Mouse (Mus musculus): ENCODE measurements around the gene Ddias.

Gene Ddias

DNA sequence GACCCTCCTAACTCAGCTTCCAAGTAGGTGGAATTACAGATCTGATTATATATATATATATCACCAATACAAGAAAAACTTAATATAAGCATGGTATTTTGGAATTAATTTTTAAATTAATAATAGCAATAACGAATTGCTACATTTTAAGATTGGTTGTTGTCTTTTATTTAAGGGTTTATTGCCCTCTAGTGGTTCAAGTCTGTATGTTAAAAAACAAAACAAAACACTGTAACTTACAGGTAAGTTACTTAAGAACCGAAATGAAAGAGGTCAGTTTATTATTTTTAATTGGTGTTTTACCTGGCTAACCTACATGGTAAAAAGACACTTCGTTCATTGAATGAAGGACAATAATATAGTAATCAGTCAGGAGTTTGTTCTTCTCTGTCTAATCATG is 3.9 kb downstream of the Ddias start:
- in situ Hi-C loops (cut with MboI, MseI), result loop anchor here (5.0 kb wide), 2 partner anchors 128 to 233 kb away; partner anchors contain the start of genes Ankrd42 and Rab30

GRCm38 (mm10) chr7:92866526-92866925 is 7.5 kb downstream of the Ddias start:
- in situ Hi-C loops (cut with MboI, MseI), result loop anchor here (10.0 kb wide), 1 partner anchor 762 kb away; no protein-coding TSS in a partner anchor

- in situ Hi-C loops (cut with MboI, MseI), result no loop called here
These were observed 25.8 kb downstream of the Ddias start for GRCm38 (mm10) chr7:92848246-92848645.

GRCm38 (mm10) chr7:92842254-92842653 is 31.8 kb downstream of the Ddias start:
- in situ Hi-C loops (cut with MboI, MseI), result no loop called here

GRCm38 (mm10) chr7:92837907-92838306 is 36.1 kb downstream of the Ddias start:
- in situ Hi-C loops (cut with MboI, MseI), result no loop called here

DNA sequence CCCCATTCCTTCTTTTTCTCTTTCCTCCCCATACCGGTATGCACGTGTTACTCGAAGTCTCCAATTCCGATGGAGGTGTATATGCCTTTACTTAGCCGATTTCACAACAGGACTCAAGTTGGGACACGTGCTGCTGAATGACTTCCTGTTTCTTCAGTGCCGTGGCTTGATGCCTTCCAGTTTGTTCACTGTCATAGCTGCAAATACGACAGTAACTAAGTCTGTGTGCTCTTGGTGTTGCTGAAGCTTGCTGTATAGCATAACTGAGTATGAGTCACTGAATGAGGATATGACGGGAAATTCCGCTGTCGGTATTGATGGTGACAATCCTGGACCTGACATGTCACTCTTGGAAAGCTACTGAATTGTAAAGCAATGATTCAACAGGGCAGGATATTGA is 36.8 kb downstream of the Ddias start:
- in situ Hi-C loops (cut with MboI, MseI), result no loop called here

DNA sequence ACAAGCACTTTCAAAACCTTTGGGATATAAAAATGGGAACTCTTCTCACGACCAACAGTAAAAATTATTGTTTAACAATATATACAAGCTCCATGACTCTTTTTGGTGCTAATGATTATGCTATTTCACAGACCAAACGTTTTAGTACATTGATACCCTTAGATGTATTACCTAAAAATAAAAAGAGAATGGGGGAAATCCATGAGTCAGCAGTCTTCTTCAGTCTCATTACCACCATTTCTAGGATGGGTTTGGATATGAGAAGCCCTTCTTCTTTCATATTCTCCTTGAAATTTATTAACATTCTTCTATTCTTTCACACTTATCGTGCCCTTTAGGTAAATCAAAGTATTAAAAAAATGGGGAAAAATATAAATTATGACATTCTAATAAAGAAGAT is 37.6 kb downstream of the Ddias start:
- in situ Hi-C loops (cut with MboI, MseI), result no loop called here

- in situ Hi-C loops (cut with MboI, MseI), result no loop called here
These were observed 39.7 kb downstream of the Ddias start for GRCm38 (mm10) chr7:92834391-92834790.

DNA sequence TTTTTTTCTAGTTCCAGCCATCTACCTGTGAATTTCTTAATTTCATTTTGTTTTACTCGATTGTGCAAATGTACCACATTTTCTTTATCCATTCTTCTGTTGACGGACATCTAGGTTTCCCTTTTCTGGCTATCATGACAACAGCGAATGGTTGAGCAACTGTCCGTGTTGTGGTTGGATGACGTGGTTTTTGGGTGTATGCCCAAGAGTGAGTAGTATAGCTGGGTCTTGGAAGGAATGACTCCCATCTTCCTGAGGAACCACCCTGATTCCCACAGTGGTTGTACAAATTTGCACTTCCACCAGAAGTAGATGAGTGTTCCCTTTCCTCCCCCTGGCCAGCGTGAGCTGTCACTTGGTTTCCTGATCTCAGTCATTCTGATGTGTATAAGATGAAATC is 41.7 kb downstream of the Ddias start:
- in situ Hi-C loops (cut with MboI, MseI), result no loop called here

- in situ Hi-C loops (cut with MboI, MseI), result no loop called here
These were observed 46.1 kb downstream of the Ddias start for GRCm38 (mm10) chr7:92827981-92828380.

DNA sequence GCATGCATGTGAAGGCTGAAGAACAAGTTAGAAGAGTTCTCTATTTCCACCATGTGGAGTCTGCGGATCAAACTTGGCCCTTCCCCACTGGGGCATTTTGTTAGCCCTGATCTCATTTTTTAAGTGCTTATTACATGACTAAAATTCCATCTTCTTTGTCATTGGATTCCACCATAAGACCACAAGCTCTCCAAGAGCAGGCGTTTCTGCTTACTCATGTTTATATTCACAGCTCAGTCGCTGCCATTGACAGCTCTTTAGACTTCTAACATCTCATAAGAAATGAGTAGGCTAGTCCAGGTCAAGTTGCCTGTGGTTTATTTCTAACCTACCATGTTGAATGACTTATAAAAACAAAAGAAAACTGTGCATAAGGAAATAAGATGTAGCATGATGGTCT is 47.8 kb downstream of the Ddias start:
- in situ Hi-C loops (cut with MboI, MseI), result no loop called here

GRCm38 (mm10) chr7:92822409-92823101 is 51.5 kb downstream of the Ddias start:
- in situ Hi-C loops (cut with MboI, MseI), result no loop called here

DNA sequence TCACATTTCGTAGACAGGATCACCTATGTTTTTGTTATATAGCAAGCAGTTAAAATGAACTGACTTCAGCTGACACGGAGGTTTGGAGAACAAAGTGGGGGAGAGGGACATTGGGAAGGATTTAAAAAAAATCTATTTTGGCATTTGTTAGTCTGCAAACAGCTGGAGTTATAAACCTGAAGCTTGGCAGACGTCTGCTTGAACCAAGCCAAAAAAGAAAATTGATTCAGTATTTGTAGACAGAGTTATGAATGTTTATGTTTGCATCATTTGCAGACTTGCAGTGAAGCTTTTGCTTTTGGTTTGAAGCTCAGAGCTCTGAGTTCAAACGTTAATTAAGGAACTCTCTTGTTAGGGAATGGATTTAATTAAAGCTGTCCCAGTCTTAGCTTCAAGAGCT is 52.2 kb downstream of the Ddias start:
- in situ Hi-C loops (cut with MboI, MseI), result no loop called here

DNA sequence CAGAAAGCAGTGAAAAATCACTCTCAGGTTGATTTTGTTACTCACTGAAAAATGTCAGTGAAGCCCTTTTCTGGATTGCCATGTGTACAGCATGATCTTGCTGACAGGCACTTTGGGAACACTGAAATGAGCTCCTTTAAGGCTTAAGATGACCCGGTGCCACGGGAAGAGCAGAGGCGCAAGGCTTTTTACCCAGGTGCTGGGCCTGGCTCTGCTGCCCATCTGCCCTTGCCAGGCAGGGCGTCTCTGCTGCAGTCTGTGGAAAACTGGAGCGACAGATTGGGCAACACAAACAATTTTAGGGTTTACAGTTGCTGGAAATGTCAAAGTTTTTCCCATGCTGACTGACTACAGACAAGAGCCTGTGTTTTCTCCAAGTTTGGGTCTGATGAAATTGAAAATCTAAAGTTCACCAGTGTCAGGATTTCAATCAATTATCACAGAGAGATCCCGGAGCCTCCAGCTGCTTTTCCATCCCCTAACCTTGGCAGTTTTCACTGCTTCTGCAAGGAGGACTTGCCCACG is 53.0 kb downstream of the Ddias start:
- in situ Hi-C loops (cut with MboI, MseI), result no loop called here

GRCm38 (mm10) chr7:92820410-92820809 is 53.6 kb downstream of the Ddias start:
- in situ Hi-C loops (cut with MboI, MseI), result no loop called here

GRCm38 (mm10) chr7:92819656-92820055 is 54.4 kb downstream of the Ddias start:
- in situ Hi-C loops (cut with MboI, MseI), result loop anchor here (5.0 kb wide), 1 partner anchor 52 kb away; no protein-coding TSS in a partner anchor

DNA sequence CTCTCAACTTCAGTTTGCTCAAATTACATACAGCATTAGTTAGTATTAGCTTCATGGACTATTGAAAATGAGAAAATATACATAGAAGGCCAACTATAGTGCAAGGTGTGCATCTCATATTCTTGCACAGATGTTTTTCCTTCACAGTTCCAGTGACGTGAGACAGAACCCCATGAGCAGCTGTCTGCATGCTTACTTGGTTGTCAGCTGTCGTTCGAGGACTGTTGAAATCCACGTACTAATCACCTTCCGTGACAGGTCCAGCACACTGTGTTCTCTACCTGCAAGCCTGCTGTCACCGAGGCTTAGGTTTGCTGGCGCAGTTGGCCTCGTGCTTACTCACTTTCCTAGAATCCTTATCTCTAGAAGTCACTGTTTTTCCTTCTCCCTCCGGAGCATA is 56.2 kb downstream of the Ddias start:
- in situ Hi-C loops (cut with MboI, MseI), result loop anchor here (5.0 kb wide), 1 partner anchor 51 kb away; no protein-coding TSS in a partner anchor

DNA sequence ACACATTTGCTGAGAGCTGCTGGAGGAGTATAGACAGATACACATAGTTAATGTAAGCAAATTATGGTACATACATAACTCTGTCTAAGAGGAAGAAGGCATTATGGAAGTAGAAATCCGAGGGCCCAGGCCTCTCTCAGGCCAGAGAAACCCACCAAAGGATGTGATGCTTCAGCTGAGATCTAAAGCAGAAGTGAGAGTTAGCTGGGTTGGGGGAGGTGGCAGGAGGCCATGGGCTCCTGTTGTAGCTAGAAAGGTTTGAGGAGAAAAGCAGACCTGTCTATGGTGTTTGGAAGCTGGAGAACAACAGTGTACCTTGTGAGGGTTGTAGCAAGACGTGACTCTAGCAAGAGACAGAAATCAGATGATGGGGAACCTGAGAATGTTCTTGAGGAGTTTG is 56.8 kb downstream of the Ddias start:
- in situ Hi-C loops (cut with MboI, MseI), result loop anchor here (5.0 kb wide), 1 partner anchor 50 kb away; no protein-coding TSS in a partner anchor

GRCm38 (mm10) chr7:92811667-92812279 is 62.3 kb downstream of the Ddias start:
- in situ Hi-C loops (cut with MboI, MseI), result no loop called here
